Mouse (Mus musculus) brain, embryonic 14.5 days (tissue): ENCODE results near the gene Rasl11b.

Source experiments
- CTCF ChIP-seq: fragments of 200-500 bp; IDR thresholded peaks from 2 replicates; pipeline ENCODE4 v1.5.1; 2012; ENCODE audit warnings: inconsistent platforms, mild to moderate bottlenecking, moderate library complexity, borderline replicate concordance; ENCODE audit not compliant: insufficient read depth, insufficient read length; ENCODE audit errors: extremely low read depth
- POLR2A ChIP-seq: fragments of 200-500 bp; IDR thresholded peaks from 2 replicates; pipeline ENCODE4 v1.6.1; 2012; ENCODE audit warnings: mild to moderate bottlenecking, inconsistent platforms, borderline replicate concordance; ENCODE audit not compliant: poor library complexity, insufficient read depth, insufficient read length, severe bottlenecking; ENCODE audit errors: extremely low read depth

- TF ChIP-seq POLR2A (no peak), CTCF (no peak)
Observed at GRCm38 (mm10) chr5:74201570-74202357, 6.7 kb downstream of the Rasl11b start.
